Mouse (Mus musculus) intestine, embryonic 15.5 days (tissue): ENCODE data around the gene Fam118b. TPM values are rescaled to one million over a fixed set of nuclear protein-coding genes. Genes with fewer than 3 reads are reported as not detected.

Experiments used
- ATAC-seq: fragments of 200-750 bp; cut with Nextera tagmentation; 2 replicates; pipeline ENCODE4 v1.8.0; 2017; ENCODE audit warnings: moderate TSS enrichment, moderate library complexity
- H3K27ac ChIP-seq: fragments of 300-500 bp; sonication (generic); 2 replicates; pipeline ENCODE4 v1.5.1; 2015; ENCODE audit warnings: mild to moderate bottlenecking, inconsistent platforms
- H3K27me3 ChIP-seq: fragments of 300-500 bp; sonication (generic); replicated peaks from 2 replicates; pipeline ENCODE4 v1.6.1; 2015; ENCODE audit warnings: inconsistent platforms
- H3K36me3 ChIP-seq: fragments of 300-500 bp; sonication (generic); 2 replicates; pipeline ENCODE4 v1.6.1; 2015; ENCODE audit warnings: inconsistent platforms
- H3K4me1 ChIP-seq: fragments of 300-500 bp; sonication (generic); replicated peaks from 2 replicates; pipeline ENCODE4 v1.6.1; 2015; ENCODE audit warnings: inconsistent platforms
- H3K4me2 ChIP-seq: fragments of 300-500 bp; sonication (generic); replicated peaks from 2 replicates; pipeline ENCODE4 v1.6.1; 2015; ENCODE audit warnings: mild to moderate bottlenecking, inconsistent platforms
- H3K4me3 ChIP-seq: fragments of 300-500 bp; sonication (generic); replicated peaks from 2 replicates; pipeline ENCODE4 v1.5.1; 2015; ENCODE audit warnings: inconsistent platforms
- H3K9ac ChIP-seq: fragments of 300-500 bp; sonication (generic); 2 replicates; pipeline ENCODE4 v1.6.1; 2015; ENCODE audit warnings: inconsistent platforms
- H3K9me3 ChIP-seq: fragments of 300-500 bp; sonication (generic); 2 replicates; pipeline ENCODE4 v1.6.1; 2016; ENCODE audit warnings: inconsistent platforms
- WGBS: fragments of 180-500 bp; shearing (Covaris S2); methylation state at CpG from one replicate; pipeline ENCODE4 v1.1.7; 2015; 5-methylcytosine and 5-hydroxymethylcytosine counted together
- polyA plus RNA-seq: library from polyadenylated mRNA; unstranded; fragments of >200 nt; fragmentation: Nextera tagmentation; extraction: Ambion mirVana; gene quantifications from 2 replicates; pipeline ENCODE4 v1.2.1, GENCODE M21; 2015

The Fam118b gene
- polyA plus RNA-seq, 1 experiment from 2014 or later = 52.8 TPM

DNA sequence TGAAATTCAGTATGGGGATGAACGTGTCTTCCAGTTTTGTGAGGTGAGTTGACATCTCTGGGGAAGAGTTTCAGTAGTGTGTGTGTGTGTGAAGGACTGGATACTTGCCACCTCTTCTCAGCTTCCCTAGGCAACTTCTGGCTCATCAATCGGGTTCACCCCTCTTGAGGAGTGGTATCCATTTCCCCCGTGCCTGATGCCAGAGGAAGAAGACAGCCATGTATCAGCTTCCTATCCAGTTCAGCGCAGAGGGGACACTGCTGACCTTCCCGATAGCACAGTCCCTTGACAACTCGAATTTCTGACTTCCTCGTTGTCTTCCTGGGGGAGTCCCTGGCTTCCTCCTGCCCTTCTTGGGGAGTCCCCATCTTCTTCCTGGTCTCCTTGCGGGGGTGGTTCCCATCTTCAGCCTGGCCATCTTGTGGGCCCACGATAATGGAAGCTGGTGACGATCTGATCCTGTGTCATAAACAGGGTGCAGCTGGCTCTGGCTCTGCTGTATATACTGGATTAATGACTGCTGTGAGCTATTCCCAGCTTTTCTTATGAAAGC is 80.2 kb downstream of the Fam118b start:
- Histone ChIP-seq H3K4me2 (no peak overlapping the region), H3K4me3 (no peak overlapping the region), H3K4me1 (no peaks in the 10 kb centered on the region), H3K9me3 (no peaks in the 10 kb centered on the region), H3K9ac (no peak overlapping the region), H3K36me3 (no peaks in the 10 kb centered on the region), H3K27ac (no peak overlapping the region), H3K27me3 (no peaks in the 10 kb centered on the region)
- ATAC-seq = no peak
- 87% methylated on average over 10 of the region's 10 CpGs for WGBS

DNA sequence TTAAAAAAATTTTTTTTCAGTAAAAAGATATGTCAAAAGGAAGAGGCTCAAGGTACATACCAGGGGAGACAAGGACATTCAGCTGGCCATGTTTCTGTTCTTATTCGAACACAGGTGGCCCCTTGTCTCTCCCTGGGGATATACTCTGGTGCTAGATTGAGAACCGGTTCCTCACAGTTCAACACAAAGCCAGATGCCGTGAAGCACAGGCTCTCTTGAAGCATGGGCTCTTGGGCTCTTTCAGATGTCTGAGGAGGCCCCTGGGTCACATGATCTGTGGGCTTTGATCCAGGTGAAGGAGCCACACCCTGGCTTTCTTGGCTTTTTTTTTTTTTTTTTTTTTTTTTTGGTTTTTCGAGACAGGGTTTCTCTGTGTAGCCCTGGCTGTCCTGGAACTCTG is 81.2 kb downstream of the Fam118b start:
- Histone ChIP-seq H3K9ac (no peak overlapping the region), H3K27ac (no peak overlapping the region), H3K4me1 (no peaks in the 10 kb centered on the region), H3K4me2 (no peak overlapping the region), H3K27me3 (no peaks in the 10 kb centered on the region), H3K36me3 (no peaks in the 10 kb centered on the region), H3K9me3 (no peaks in the 10 kb centered on the region), H3K4me3 (no peak overlapping the region)
- no peak for ATAC-seq
- WGBS = 70% methylated on average over 4 of the region's 4 CpGs

DNA sequence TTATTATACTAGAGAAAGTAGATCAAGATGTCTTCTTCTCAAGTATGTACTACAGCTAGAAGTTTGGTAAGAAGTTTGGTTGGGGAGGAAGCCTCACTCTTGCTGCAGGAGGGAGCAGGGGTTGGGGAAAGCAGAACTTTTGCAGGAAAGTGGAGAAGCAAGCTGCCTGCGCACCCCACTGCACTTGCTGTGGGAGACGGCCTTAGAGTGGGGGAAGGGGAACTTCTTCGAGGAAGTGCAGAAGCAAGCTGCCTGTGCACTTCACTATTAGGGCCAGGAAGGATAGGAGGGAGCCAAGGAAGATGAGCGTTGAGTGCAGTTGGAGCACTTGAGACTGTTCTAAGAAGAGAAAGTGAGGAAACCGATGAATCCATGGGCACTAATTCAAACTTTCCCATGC is 84.2 kb downstream of the Fam118b start:
- 66% methylated on average over 5 of the region's 5 CpGs for WGBS
- H3K27ac ChIP-seq = no peak overlapping the region
- no peak overlapping the region for H3K9ac ChIP-seq
- H3K9me3 ChIP-seq = no peaks in the 10 kb centered on the region
- H3K4me3 ChIP-seq = no peak overlapping the region
- H3K4me1 ChIP-seq = no peaks in the 10 kb centered on the region
- H3K36me3 ChIP-seq = no peaks in the 10 kb centered on the region
- no peaks in the 10 kb centered on the region for H3K27me3 ChIP-seq
- H3K4me2 ChIP-seq = no peak overlapping the region
- ATAC-seq = no peak

DNA sequence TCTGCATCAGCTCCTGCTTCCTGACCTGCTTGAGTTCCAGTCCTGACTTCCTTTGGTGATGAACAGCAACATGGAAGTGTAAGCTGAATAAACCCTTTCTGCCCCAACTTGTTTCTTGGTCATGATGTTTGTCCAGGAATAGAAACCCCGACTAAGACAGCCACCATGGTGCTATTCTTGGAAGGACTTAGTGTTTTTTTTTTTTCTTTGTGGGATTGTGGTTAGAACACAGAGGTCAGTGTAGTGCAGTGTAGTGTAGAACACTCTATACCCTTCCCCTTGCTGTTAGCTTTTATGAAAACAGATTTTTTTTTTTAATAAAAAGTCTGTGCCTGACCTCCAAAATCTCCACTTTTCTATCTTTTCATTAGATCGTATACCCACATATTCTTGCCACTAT is 84.8 kb downstream of the Fam118b start:
- Histone ChIP-seq H3K4me3 (no peak overlapping the region), H3K36me3 (no peaks in the 10 kb centered on the region), H3K9me3 (no peaks in the 10 kb centered on the region), H3K4me2 (no peak overlapping the region), H3K27me3 (no peaks in the 10 kb centered on the region), H3K9ac (no peak overlapping the region), H3K4me1 (no peaks in the 10 kb centered on the region), H3K27ac (no peak overlapping the region)
- no peak for ATAC-seq
- 85% methylated on average over 2 of the region's 2 CpGs for WGBS

DNA sequence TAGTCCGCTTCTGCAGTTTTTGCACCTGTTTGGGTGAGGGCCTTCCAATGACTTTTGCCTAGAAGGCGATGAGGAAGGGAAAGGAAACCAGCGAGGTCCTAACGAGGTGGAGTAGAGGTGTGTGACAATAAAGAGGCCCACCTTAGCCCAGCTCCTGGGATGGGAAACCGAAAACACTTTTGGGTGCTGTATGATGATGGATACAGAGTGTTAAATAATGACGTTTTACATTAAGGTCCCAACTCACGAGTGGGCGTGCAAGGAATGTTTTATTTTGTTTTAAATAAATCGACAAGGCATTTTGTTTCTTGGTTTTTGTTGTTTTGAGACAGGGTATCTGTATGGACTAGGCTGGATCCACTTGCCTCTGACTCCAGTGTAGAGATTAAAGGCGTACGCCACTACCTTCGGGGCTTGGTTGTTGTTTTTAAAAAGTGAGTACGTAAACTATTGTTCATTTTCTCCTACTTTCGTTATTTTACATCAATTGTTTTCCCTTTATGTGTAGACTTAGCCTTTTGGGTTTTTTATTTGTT is 91.4 kb downstream of the Fam118b start:
- ATAC-seq = 0 out of 2 replicates have a peak, but pooled peaks have one; percentile 11
- no peaks in the 10 kb centered on the region for H3K9me3 ChIP-seq
- 47% methylated on average over 14 of the region's 14 CpGs for WGBS

DNA sequence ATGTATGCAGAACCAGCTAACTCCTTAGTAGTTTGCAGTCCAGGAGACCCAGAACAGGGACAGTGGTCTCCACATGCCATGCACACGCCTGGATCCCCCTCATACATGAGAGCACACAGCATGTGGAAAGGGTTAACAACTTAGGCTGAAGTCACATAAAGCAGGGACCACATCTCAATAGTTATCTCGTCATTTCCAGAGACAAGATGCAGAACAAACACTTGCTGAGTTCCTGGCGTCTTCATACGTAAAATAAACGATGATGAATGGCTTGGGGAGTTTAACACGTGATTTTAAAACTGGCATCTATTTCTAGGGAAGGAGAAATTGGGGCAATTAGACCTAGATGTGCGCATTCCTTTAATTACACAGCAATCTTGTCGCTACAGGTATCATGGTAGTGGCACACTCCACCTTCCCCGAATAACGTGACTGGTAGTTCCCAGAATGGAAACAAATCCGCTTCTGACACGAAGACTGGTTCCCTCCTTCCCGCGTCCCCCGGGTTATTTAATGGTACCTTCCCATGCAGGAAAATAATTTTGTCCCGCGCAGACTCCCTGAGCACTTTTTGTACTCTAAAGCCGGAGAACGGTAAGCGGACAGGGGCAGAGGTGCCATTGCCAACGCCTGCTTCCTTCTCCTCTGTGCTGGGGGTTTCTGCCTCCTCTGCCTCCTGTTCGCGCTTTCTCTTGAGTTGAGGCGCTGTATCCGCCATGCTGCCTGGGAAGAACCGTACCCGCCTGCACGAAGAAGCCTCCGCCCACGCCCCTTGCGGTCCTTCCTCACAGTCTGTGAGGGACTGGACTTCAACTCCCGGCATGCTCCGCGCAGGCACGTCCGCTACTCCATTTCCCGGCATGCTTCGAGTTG is 92.1 kb downstream of the Fam118b start, which contains the start of gene Dcps:
Gene Dcps, minus strand, starts transcription at position 811 of the 873 bp plus-strand sequence.
- WGBS = under 1% methylated on average over 38 of the region's 38 CpGs
- Histone ChIP-seq H3K9ac (peak within 1 kb of the TSS; percentile 60), H3K27ac (peak within 1 kb of the TSS; percentile 89), H3K9me3 (no peaks in the 10 kb centered on the region), H3K4me3 (peak within 1 kb of the TSS; percentile 65), H3K4me1 (no peaks in the 10 kb centered on the region; the same call in 1 of the 2 replicates), H3K36me3 (peaks cover 5% of the 10 kb centered on the region; the same call in 1 of the 2 replicates), H3K27me3 (no peaks in the 10 kb centered on the region), H3K4me2 (peak within 1 kb of the TSS; percentile 70)
- peak; percentile 98 for ATAC-seq

More for the DNA sequence above, 91.4 kb downstream of the Fam118b start:
- Histone ChIP-seq H3K36me3 (no peaks in the 10 kb centered on the region), H3K4me3 (peak overlapping the region; percentile 65), H3K27me3 (no peaks in the 10 kb centered on the region), H3K27ac (no peak overlapping the region), H3K9ac (no peak overlapping the region), H3K4me2 (peak overlapping the region; percentile 70), H3K4me1 (no peaks in the 10 kb centered on the region; the same call in 1 of the 2 replicates)

DNA sequence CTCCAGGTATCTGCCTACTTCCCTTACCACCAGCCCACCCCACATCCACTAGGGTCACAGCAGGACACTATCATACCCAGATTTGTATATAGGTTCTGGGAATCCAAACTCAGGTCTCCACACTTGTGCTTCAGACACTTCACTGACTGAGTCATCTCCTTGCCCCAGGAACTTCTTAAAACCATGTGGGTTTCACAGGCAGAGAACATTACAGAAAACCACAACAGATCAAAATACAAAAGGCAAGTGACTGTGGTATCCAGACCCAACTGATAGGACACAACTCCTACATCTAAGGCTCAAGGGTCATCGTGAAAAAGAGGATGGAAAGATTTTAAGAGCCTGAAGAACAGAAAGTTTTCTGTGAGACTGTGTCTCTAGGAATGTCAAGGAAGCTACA is 94.3 kb downstream of the Fam118b start:
- Histone ChIP-seq H3K4me2 (no peak overlapping the region), H3K9me3 (no peaks in the 10 kb centered on the region), H3K27me3 (no peaks in the 10 kb centered on the region), H3K4me3 (no peak overlapping the region), H3K27ac (no peak overlapping the region), H3K36me3 (peaks cover 5% of the 10 kb centered on the region; the same call in 1 of the 2 replicates), H3K9ac (no peak overlapping the region), H3K4me1 (no peaks in the 10 kb centered on the region; the same call in 1 of the 2 replicates)
- WGBS = 82% methylated on average over 1 of the region's 1 CpGs
- no peak for ATAC-seq

DNA sequence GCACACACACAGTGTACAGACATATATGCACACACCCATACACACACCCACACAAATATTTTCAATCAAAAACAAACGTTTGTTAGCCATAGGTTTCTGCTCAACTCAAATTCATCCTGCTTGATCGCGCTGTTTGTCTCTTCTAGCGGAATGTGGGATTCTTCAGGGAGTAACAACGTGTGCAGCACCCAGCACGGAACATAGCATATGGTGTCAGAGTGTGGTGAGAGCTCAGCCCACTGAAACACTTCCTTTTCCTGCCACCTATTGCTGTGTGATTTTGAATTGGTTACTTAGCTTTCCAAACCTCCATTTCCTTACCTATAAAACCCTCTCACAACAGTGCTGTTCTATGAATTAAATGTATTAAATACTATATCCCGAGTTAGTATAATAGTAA is 97.5 kb downstream of the Fam118b start:
- Histone ChIP-seq H3K4me2 (no peak overlapping the region), H3K36me3 (peaks cover 5% of the 10 kb centered on the region; the same call in 1 of the 2 replicates), H3K9me3 (no peaks in the 10 kb centered on the region), H3K4me3 (no peak overlapping the region), H3K4me1 (no peaks in the 10 kb centered on the region; the same call in 1 of the 2 replicates), H3K27ac (no peak overlapping the region), H3K9ac (no peak overlapping the region), H3K27me3 (no peaks in the 10 kb centered on the region)
- ATAC-seq = no peak
- 89% methylated on average over 7 of the region's 7 CpGs for WGBS

Other genes with a start within 250 kb of the Fam118b start
- gene St3gal4, start 148.5 kb downstream of the Fam118b start, polyA plus RNA-seq = 146 and 161 TPM in 2 replicates
- gene Dcps, start 91.7 kb downstream of the Fam118b start, polyA plus RNA-seq = 86.1 and 87.1 TPM in 2 replicates
- gene Srpr, start 67.6 kb downstream of the Fam118b start, polyA plus RNA-seq = 135 and 137 TPM in 2 replicates
- 13.2 and 13.9 TPM in 2 replicates for gene Tirap, start 67.5 kb downstream of the Fam118b start, polyA plus RNA-seq
- 42.0 and 42.4 TPM in 2 replicates for gene Foxred1, start 56.8 kb downstream of the Fam118b start, polyA plus RNA-seq
- gene Rpusd4, start 60 bp upstream of the Fam118b start, polyA plus RNA-seq = 31.0 and 33.8 TPM in 2 replicates
- 6.6 and 8.2 TPM in 2 replicates for gene Cdon, start 153.3 kb upstream of the Fam118b start, polyA plus RNA-seq